Mouse (Mus musculus): Measurements from ENCODE around the gene Egfl7. TPM values are rescaled to one million over a fixed set of nuclear protein-coding genes. Genes with fewer than 3 reads are reported as not detected.

Egfl7 gene
- polyA plus RNA-seq (2014; fragmentation: Illumina TruSeq; extraction: RNeasy Lipid Tissue Mini Kit (QIAGEN cat#74804); ENCODE audit: low replicate concordance) = 1.0 TPM

DNA sequence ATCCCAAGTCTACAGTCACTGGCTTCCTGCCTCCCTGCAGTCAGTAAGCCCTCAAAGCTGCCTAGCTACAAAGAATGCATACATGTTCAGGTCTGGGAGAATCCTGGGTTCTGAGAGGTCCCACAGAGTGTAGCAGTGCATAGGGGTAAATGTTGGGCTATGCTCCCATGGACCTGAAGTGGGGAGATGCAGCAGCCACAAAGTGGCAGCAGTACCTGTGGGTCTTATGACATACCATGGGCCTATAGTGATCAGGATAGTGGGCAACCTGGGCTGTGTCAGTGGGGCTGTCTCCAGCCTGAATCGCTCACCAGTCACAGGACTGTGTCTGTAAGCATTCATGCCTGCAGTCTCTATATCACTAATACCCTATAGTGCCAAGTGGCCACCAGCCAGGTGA, at the start of gene Egfl7:
TSS of gene Egfl7 (plus strand) at position 301 of the 400 bp plus-strand sequence.

GRCm38 (mm10) chr2:26586294-26587043, 6.7 kb downstream of the Egfl7 start, which contains the start of gene Gm20532:
Gene Gm20532, plus strand, starts transcription at chr2:26586639.

DNA sequence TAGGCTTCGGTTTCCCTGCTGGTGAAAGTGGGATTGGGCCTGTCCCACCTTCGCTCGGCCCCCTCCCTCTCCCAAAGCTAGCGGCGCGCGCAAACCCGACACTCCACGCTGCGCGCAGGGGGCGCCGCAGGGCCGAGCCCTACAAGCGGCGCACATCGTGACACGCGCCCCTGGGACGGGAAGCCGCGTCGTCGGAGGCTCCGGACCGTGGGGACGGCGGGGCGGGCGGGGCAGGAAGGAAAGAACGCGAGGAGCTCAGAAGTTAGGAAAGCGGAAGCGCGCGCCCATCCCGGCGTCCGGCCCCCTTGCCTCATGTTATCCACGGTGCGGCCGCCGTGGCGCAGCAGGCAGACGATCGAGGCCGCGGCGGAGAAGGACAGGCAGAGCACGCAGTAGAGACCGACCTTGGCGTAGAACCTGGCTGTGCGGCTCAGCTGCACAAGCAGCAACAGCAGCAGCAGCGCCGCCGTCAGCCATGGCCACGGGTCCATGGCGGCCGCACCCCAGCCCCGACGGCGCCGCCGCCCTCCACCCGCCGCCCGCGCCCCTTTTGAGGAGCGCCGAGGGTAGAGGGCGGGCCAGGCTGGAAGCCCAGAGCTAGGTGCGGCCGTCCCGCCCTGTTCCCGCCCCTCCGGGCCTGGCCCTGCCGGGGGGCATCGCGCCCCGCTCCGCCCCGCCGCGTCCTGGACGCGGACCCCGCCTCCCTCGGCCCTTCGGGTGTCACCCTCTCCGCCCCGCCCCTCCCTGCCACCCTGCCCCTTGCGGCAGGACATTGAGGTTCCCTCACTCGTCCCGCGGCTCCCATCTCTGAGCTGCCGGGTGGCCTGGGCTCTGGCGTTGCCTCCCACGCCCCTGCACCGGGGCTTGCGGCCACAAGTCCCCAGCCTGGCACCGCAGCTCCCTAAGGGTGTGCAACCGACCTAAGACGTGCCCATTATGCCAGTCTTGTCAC, 24.2 kb downstream of the Egfl7 start, which contains the start of gene Agpat2:
TSS of gene Agpat2 (minus strand) at position 698 of the 952 bp plus-strand sequence.

DNA sequence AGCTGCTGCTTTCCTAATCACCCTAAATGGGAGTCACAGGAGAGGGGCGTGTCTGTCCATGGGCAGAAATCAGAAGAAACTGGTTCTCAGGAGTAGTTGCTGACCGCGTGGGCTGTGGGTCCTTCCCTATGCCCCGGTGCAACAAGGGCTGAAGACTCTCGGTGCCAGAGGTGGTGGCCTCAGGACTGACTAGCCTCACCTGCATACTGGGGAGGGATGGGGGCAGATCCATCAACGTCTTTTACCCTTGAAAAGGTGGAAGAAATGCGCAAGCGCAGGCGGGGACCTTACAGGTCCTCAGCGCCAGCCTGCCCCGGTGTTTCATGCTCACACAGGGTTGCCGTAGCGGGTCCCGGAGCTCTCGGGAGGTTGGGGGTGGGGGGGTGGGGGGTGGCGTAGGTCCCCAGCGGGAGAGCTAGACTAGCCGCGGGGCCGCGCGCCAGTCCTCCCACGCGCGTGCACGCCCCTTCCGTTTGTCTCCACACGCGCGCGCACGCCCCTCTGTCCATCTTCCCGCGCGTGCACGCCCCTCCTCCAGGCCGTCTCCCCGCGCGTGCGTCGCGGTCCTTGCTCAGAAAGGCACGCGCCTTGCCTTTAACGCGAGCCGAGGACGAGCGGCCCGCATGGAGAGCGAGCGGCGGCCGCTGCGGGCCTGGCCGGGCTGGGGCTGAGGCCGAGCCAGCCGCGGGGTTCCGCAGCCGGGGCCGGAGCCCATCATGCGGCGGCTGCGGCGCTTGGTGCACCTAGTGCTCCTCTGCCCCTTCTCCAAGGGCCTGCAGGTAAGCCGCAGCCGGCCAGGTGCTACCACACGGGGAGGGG, 48.3 kb downstream of the Egfl7 start, which contains the start of gene Fam69b:
TSS of gene Fam69b (plus strand) at position 537 of the 819 bp plus-strand sequence.

Other genes starting within 250 kb of the Egfl7 start
- 0.67 TPM for gene Dnlz, start 227.9 kb upstream of the Egfl7 start, polyA plus RNA-seq (2014; fragmentation: Illumina TruSeq; extraction: RNeasy Lipid Tissue Mini Kit (QIAGEN cat#74804); ENCODE audit: low replicate concordance)
- not detected for gene Card9, start 219.1 kb upstream of the Egfl7 start, polyA plus RNA-seq (2014; fragmentation: Illumina TruSeq; extraction: RNeasy Lipid Tissue Mini Kit (QIAGEN cat#74804); ENCODE audit: low replicate concordance)
- 2.5 TPM for gene Snapc4, start 199.4 kb upstream of the Egfl7 start, polyA plus RNA-seq (2014; fragmentation: Illumina TruSeq; extraction: RNeasy Lipid Tissue Mini Kit (QIAGEN cat#74804); ENCODE audit: low replicate concordance)
- gene Entr1, start 190.7 kb upstream of the Egfl7 start, polyA plus RNA-seq (2014; fragmentation: Illumina TruSeq; extraction: RNeasy Lipid Tissue Mini Kit (QIAGEN cat#74804); ENCODE audit: low replicate concordance) = 27.0 TPM
- 81.5 TPM for gene Pmpca, start 190.7 kb upstream of the Egfl7 start, polyA plus RNA-seq (2014; fragmentation: Illumina TruSeq; extraction: RNeasy Lipid Tissue Mini Kit (QIAGEN cat#74804); ENCODE audit: low replicate concordance)
- gene Inpp5e, start 170.8 kb upstream of the Egfl7 start, polyA plus RNA-seq (2014; fragmentation: Illumina TruSeq; extraction: RNeasy Lipid Tissue Mini Kit (QIAGEN cat#74804); ENCODE audit: low replicate concordance) = 4.4 TPM
- 58.1 TPM for gene Sec16a, start 134.8 kb upstream of the Egfl7 start, polyA plus RNA-seq (2014; fragmentation: Illumina TruSeq; extraction: RNeasy Lipid Tissue Mini Kit (QIAGEN cat#74804); ENCODE audit: low replicate concordance)
- 1.1 TPM for gene Notch1, start 63.4 kb upstream of the Egfl7 start, polyA plus RNA-seq (2014; fragmentation: Illumina TruSeq; extraction: RNeasy Lipid Tissue Mini Kit (QIAGEN cat#74804); ENCODE audit: low replicate concordance)
- not detected for gene Gm20532, start 6.6 kb downstream of the Egfl7 start, polyA plus RNA-seq (2014; fragmentation: Illumina TruSeq; extraction: RNeasy Lipid Tissue Mini Kit (QIAGEN cat#74804); ENCODE audit: low replicate concordance)
- 3.9 TPM for gene Agpat2, start 24.4 kb downstream of the Egfl7 start, polyA plus RNA-seq (2014; fragmentation: Illumina TruSeq; extraction: RNeasy Lipid Tissue Mini Kit (QIAGEN cat#74804); ENCODE audit: low replicate concordance)
- not detected for gene Fam69b, start 48.4 kb downstream of the Egfl7 start, polyA plus RNA-seq (2014; fragmentation: Illumina TruSeq; extraction: RNeasy Lipid Tissue Mini Kit (QIAGEN cat#74804); ENCODE audit: low replicate concordance)
- not detected for gene Lcn4, start 91.3 kb downstream of the Egfl7 start, polyA plus RNA-seq (2014; fragmentation: Illumina TruSeq; extraction: RNeasy Lipid Tissue Mini Kit (QIAGEN cat#74804); ENCODE audit: low replicate concordance)